Mouse (Mus musculus): ENCODE data around the gene Ppp1r16b. TPM values are rescaled to one million over a fixed set of nuclear protein-coding genes. Genes with fewer than 3 reads are reported as not detected.

The Ppp1r16b gene
- polyA plus RNA-seq, 1 experiment from 2014 or later: 2.8 TPM

DNA sequence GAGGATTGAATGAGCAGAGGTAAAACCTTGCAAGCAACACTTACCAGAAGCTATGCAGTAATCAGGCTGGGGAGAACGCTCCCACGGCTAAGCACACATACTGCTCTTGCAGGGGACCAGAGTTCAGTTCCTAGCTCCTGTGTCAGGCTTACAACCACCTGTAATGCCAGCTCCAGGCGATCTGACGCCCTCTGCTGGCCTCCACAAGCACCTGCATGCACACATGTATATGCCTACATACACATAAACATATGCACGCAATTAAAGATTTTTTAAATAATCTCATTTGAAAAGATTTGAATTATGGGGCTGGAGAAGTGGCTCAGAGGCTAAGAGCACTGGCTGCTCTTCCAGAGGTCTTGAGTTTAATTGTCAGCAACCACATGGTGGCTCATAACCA is 77.2 kb downstream of the Ppp1r16b start:
- no peak overlapping the region for H3K27ac ChIP-seq (ENCODE audit: low read depth, low read length)
- ATAC-seq (replicated peaks; ENCODE audit: low FRiP score): no peak
- no peaks in the 10 kb centered on the region for H3K4me1 ChIP-seq (replicated peaks; ENCODE audit: control insufficient read depth, insufficient read depth, low read length)
- H3K4me3 ChIP-seq (ENCODE audit: low read depth, low read length): no peak overlapping the region
- 69% methylated on average over 5 of the region's 5 CpGs for WGBS
- H3K9me3 ChIP-seq (ENCODE audit: control insufficient read depth, low read length): no peaks in the 10 kb centered on the region
- no peak overlapping the region for H3K4me2 ChIP-seq (ENCODE audit: low read depth, low read length, severe bottlenecking)
- no peak for DNase-seq (ENCODE audit: low spot score)
- no peak overlapping the region for H3K9ac ChIP-seq (ENCODE audit: low read length)
- no peaks in the 10 kb centered on the region for H3K36me3 ChIP-seq (ENCODE audit: control insufficient read depth, insufficient read depth, low read length)
- no peaks in the 10 kb centered on the region for H3K27me3 ChIP-seq (ENCODE audit: control insufficient read depth, insufficient read depth, low read length)

- 89% methylated on average over 11 of the region's 11 CpGs for WGBS
- no peak overlapping the region for H3K4me3 ChIP-seq (ENCODE audit: low read depth, low read length)
- H3K36me3 ChIP-seq (ENCODE audit: control insufficient read depth, insufficient read depth, low read length): no peaks in the 10 kb centered on the region
- no peak overlapping the region for H3K9ac ChIP-seq (ENCODE audit: low read length)
- no peaks in the 10 kb centered on the region for H3K9me3 ChIP-seq (ENCODE audit: control insufficient read depth, low read length)
- no peak for ATAC-seq (replicated peaks; ENCODE audit: low FRiP score)
- H3K4me2 ChIP-seq (ENCODE audit: low read depth, low read length, severe bottlenecking): no peak overlapping the region
- H3K27me3 ChIP-seq (ENCODE audit: control insufficient read depth, insufficient read depth, low read length): no peaks in the 10 kb centered on the region
- H3K4me1 ChIP-seq (replicated peaks; ENCODE audit: control insufficient read depth, insufficient read depth, low read length): no peaks in the 10 kb centered on the region
- no peak overlapping the region for H3K27ac ChIP-seq (ENCODE audit: low read depth, low read length)
- DNase-seq (ENCODE audit: low spot score): no peak
These were observed 78.4 kb downstream of the Ppp1r16b start for GRCm38 (mm10) chr2:158743518-158744141.

GRCm38 (mm10) chr2:158745049-158745482 is 79.9 kb downstream of the Ppp1r16b start:
- Histone ChIP-seq H3K9me3 (ENCODE audit: control insufficient read depth, low read length) (no peaks in the 10 kb centered on the region), H3K36me3 (ENCODE audit: control insufficient read depth, insufficient read depth, low read length) (no peaks in the 10 kb centered on the region), H3K27ac (ENCODE audit: low read depth, low read length) (no peak overlapping the region), H3K4me2 (ENCODE audit: low read depth, low read length, severe bottlenecking) (no peak overlapping the region), H3K27me3 (ENCODE audit: control insufficient read depth, insufficient read depth, low read length) (no peaks in the 10 kb centered on the region), H3K4me3 (ENCODE audit: low read depth, low read length) (no peak overlapping the region), H3K9ac (ENCODE audit: low read length) (no peak overlapping the region), H3K4me1 (replicated peaks; ENCODE audit: control insufficient read depth, insufficient read depth, low read length) (no peaks in the 10 kb centered on the region)
- ATAC-seq (replicated peaks; ENCODE audit: low FRiP score) (no peak), DNase-seq (ENCODE audit: low spot score) (peak; percentile 64)
- 33% methylated on average over 2 of the region's 2 CpGs for WGBS

GRCm38 (mm10) chr2:158746164-158746563 is 81.0 kb downstream of the Ppp1r16b start:
- DNase-seq (ENCODE audit: low spot score) (no peak), ATAC-seq (replicated peaks; ENCODE audit: low FRiP score) (no peak)
- H3K27me3 ChIP-seq (ENCODE audit: control insufficient read depth, insufficient read depth, low read length): no peaks in the 10 kb centered on the region
- 80% methylated on average over 11 of the region's 11 CpGs for WGBS
- no peak overlapping the region for H3K27ac ChIP-seq (ENCODE audit: low read depth, low read length)
- no peaks in the 10 kb centered on the region for H3K4me1 ChIP-seq (replicated peaks; ENCODE audit: control insufficient read depth, insufficient read depth, low read length)
- no peaks in the 10 kb centered on the region for H3K9me3 ChIP-seq (ENCODE audit: control insufficient read depth, low read length)
- no peak overlapping the region for H3K9ac ChIP-seq (ENCODE audit: low read length)
- no peak overlapping the region for H3K4me2 ChIP-seq (ENCODE audit: low read depth, low read length, severe bottlenecking)
- no peaks in the 10 kb centered on the region for H3K36me3 ChIP-seq (ENCODE audit: control insufficient read depth, insufficient read depth, low read length)
- H3K4me3 ChIP-seq (ENCODE audit: low read depth, low read length): no peak overlapping the region

GRCm38 (mm10) chr2:158749366-158749765 is 84.2 kb downstream of the Ppp1r16b start:
- Histone ChIP-seq H3K9ac (ENCODE audit: low read length) (no peak overlapping the region), H3K27me3 (ENCODE audit: control insufficient read depth, insufficient read depth, low read length) (no peaks in the 10 kb centered on the region), H3K36me3 (ENCODE audit: control insufficient read depth, insufficient read depth, low read length) (no peaks in the 10 kb centered on the region), H3K27ac (ENCODE audit: low read depth, low read length) (no peak overlapping the region), H3K4me2 (ENCODE audit: low read depth, low read length, severe bottlenecking) (no peak overlapping the region), H3K4me1 (replicated peaks; ENCODE audit: control insufficient read depth, insufficient read depth, low read length) (no peaks in the 10 kb centered on the region), H3K4me3 (ENCODE audit: low read depth, low read length) (no peak overlapping the region), H3K9me3 (ENCODE audit: control insufficient read depth, low read length) (no peaks in the 10 kb centered on the region)
- no peak for ATAC-seq (replicated peaks; ENCODE audit: low FRiP score)
- DNase-seq (ENCODE audit: low spot score): no peak
- WGBS: 86% methylated on average over 9 of the region's 9 CpGs

DNA sequence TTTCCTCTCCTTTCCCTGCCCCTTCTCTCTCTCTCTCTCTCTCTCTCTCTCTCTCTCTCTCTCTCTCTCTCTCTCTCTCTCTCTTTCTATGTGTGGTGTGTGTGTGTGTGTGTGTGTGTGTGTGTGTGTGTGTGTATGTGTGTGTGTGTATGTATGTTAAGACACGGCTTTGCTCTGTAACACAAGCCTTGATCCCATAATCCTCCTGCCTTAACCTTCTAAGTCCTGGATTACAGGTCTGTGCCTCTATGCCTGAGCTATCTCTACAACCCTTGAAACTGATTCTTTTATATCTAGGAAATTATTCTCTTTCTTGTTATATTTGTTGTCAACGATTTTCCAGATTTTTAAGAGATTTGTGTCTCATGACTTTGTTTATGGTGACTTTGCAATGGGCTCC is 95.0 kb downstream of the Ppp1r16b start:
- Histone ChIP-seq H3K9ac (ENCODE audit: low read length) (no peak overlapping the region), H3K27me3 (ENCODE audit: control insufficient read depth, insufficient read depth, low read length) (no peaks in the 10 kb centered on the region), H3K4me1 (replicated peaks; ENCODE audit: control insufficient read depth, insufficient read depth, low read length) (no peaks in the 10 kb centered on the region), H3K27ac (ENCODE audit: low read depth, low read length) (no peak overlapping the region), H3K9me3 (ENCODE audit: control insufficient read depth, low read length) (no peaks in the 10 kb centered on the region), H3K36me3 (ENCODE audit: control insufficient read depth, insufficient read depth, low read length) (no peaks in the 10 kb centered on the region), H3K4me3 (ENCODE audit: low read depth, low read length) (no peak overlapping the region), H3K4me2 (ENCODE audit: low read depth, low read length, severe bottlenecking) (no peak overlapping the region)
- WGBS: 76% methylated on average over 2 of the region's 2 CpGs
- DNase-seq (ENCODE audit: low spot score) (no peak), ATAC-seq (replicated peaks; ENCODE audit: low FRiP score) (no peak)

DNA sequence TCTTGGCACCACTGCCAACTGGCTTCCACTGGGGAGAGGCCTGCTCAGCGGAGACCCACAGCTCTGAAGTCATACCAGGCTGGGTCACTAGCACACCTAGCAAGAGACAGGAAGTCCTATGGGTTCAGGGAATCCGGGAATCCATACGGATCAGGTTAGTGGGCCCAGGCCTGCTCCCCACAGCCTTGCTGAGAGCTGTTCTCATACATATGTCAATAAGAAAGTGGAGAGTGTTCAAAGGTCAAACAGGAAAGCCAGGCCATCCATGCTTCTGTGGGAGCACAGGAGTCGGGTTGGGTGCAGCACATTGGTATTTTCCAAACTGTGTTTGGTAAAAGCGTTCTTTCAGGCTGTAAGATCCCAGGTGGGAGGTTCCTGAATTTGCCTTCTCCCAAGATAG is 97.1 kb downstream of the Ppp1r16b start:
- H3K4me2 ChIP-seq (ENCODE audit: low read depth, low read length, severe bottlenecking): no peak overlapping the region
- DNase-seq (ENCODE audit: low spot score) (no peak), ATAC-seq (replicated peaks; ENCODE audit: low FRiP score) (no peak)
- H3K27ac ChIP-seq (ENCODE audit: low read depth, low read length): no peak overlapping the region
- 86% methylated on average over 5 of the region's 5 CpGs for WGBS
- no peaks in the 10 kb centered on the region for H3K36me3 ChIP-seq (ENCODE audit: control insufficient read depth, insufficient read depth, low read length)
- H3K9ac ChIP-seq (ENCODE audit: low read length): no peak overlapping the region
- H3K4me3 ChIP-seq (ENCODE audit: low read depth, low read length): no peak overlapping the region
- no peaks in the 10 kb centered on the region for H3K4me1 ChIP-seq (replicated peaks; ENCODE audit: control insufficient read depth, insufficient read depth, low read length)
- H3K27me3 ChIP-seq (ENCODE audit: control insufficient read depth, insufficient read depth, low read length): no peaks in the 10 kb centered on the region
- H3K9me3 ChIP-seq (ENCODE audit: control insufficient read depth, low read length): no peaks in the 10 kb centered on the region

- peak within 1 kb of the TSS; percentile 81 for H3K9ac ChIP-seq (ENCODE audit: low read length)
- H3K9me3 ChIP-seq (ENCODE audit: control insufficient read depth, low read length): no peaks in the 10 kb centered on the region
- peaks cover 21% of the 10 kb centered on the region for H3K4me1 ChIP-seq (replicated peaks; ENCODE audit: control insufficient read depth, insufficient read depth, low read length)
- no peaks in the 10 kb centered on the region for H3K27me3 ChIP-seq (ENCODE audit: control insufficient read depth, insufficient read depth, low read length)
- H3K4me3 ChIP-seq (ENCODE audit: low read depth, low read length): peak within 1 kb of the TSS; percentile 67
- peak within 1 kb of the TSS; percentile 64 for H3K4me2 ChIP-seq (ENCODE audit: low read depth, low read length, severe bottlenecking)
- H3K27ac ChIP-seq (ENCODE audit: low read depth, low read length): peak within 1 kb of the TSS; percentile 25; the same call in 1 of the 2 replicates
- ATAC-seq (replicated peaks; ENCODE audit: low FRiP score) (peak; percentile 99), DNase-seq (ENCODE audit: low spot score) (peak; percentile 96)
- H3K36me3 ChIP-seq (ENCODE audit: control insufficient read depth, insufficient read depth, low read length): no peaks in the 10 kb centered on the region; the same call in 1 of the 2 replicates
- WGBS: under 1% methylated on average over 46 of the region's 48 CpGs
These were observed 102.6 kb downstream of the Ppp1r16b start, which contains the start of gene Fam83d for GRCm38 (mm10) chr2:158767742-158768339. Fam83d (plus strand) TSS chr2:158768093.

DNA sequence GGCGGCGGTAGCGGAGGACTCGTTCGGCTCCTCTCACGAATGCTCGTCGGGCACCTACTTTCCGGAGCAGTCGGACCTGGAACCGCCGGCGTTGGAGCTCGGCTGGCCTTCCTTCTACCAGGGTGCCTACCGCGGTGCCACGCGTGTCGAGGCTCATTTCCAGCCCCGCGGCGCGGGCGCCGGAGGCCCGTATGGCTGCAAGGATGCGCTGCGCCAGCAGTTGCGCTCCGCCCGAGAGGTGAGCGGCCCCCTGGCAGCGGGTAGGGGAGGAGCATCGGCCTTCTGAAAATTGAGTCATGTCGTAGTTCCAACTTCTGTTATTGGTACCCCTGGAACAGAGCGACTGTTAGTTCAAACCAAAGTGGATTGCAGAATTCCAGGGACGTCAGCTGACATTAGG is 103.2 kb downstream of the Ppp1r16b start:
- H3K27ac ChIP-seq (ENCODE audit: low read depth, low read length): peak overlapping the region; percentile 25; the same call in 1 of the 2 replicates
- DNase-seq (ENCODE audit: low spot score): no peak
- H3K9me3 ChIP-seq (ENCODE audit: control insufficient read depth, low read length): no peaks in the 10 kb centered on the region
- ATAC-seq (replicated peaks; ENCODE audit: low FRiP score): peak; percentile 37
- H3K36me3 ChIP-seq (ENCODE audit: control insufficient read depth, insufficient read depth, low read length): no peaks in the 10 kb centered on the region; the same call in 1 of the 2 replicates
- H3K4me1 ChIP-seq (replicated peaks; ENCODE audit: control insufficient read depth, insufficient read depth, low read length): peaks cover 21% of the 10 kb centered on the region
- peak overlapping the region; percentile 81 for H3K9ac ChIP-seq (ENCODE audit: low read length)
- H3K27me3 ChIP-seq (ENCODE audit: control insufficient read depth, insufficient read depth, low read length): no peaks in the 10 kb centered on the region
- peak overlapping the region; percentile 64 for H3K4me2 ChIP-seq (ENCODE audit: low read depth, low read length, severe bottlenecking)
- H3K4me3 ChIP-seq (ENCODE audit: low read depth, low read length): peak overlapping the region; percentile 67
- under 1% methylated on average over 37 of the region's 37 CpGs for whole genome bisulfite sequencing

Measured in forebrain, embryonic 11.5 days (tissue).